Mouse (Mus musculus) testis, adult 2 months (tissue): ENCODE measurements around the gene Josd1.

Experiments used
- CTCF ChIP-seq: fragments of 200-500 bp; IDR thresholded peaks from 2 replicates; pipeline ENCODE4 v1.5.1; 2012; ENCODE audit warnings: low read depth, mild to moderate bottlenecking, inconsistent platforms, low read length, moderate library complexity; ENCODE audit not compliant: control insufficient read depth, insufficient read depth, insufficient replicate concordance
- POLR2A ChIP-seq: fragments of 200-500 bp; IDR thresholded peaks from 2 replicates; pipeline ENCODE4 v1.6.1; 2012; ENCODE audit warnings: low read depth, mild to moderate bottlenecking, inconsistent platforms, low read length, moderate library complexity; ENCODE audit not compliant: control insufficient read depth

DNA sequence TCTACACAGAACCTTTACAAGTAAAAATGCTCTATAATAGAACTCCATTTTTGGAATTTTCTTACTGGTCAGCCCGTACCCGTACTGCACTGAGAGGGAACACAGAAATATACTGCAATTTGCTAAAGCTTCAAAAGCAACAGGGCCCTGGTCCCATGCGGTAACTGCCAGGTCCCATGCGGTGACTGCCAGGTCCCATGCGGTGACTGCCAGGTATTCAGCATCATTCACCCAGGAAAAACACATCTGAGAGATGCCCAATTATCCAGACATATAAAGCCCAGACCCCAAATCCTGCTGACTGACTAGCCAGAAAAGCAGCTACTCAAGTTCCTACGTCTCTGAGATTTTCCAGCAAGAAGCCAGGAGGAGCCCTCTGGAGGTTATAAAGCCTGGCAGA lies 3.1 kb downstream of the Josd1 start:
- TF ChIP-seq POLR2A: no peak
- no peak for TF ChIP-seq CTCF
